Mouse (Mus musculus): ENCODE data around the gene Slc16a13. TPM values are rescaled to one million over a fixed set of nuclear protein-coding genes. Genes with fewer than 3 reads are reported as not detected.
A peak's percentile ranks its signal among the peaks of the same experiment; 100 is the strongest.

The Slc16a13 gene
- polyA plus RNA-seq, 1 experiment from 2014 or later = 1.9 TPM

GRCm38 (mm10) chr11:70214856-70215209 is 6.0 kb downstream of the Slc16a13 start:
- peak overlapping the region; percentile 32; the same call in 1 of the 2 replicates for H3K4me3 ChIP-seq (ENCODE audit: low read depth, low read length)
- H3K27me3 ChIP-seq (ENCODE audit: insufficient read depth, low read length) = peaks cover 35% of the 10 kb centered on the region
- no peaks in the 10 kb centered on the region for H3K36me3 ChIP-seq (replicated peaks; ENCODE audit: insufficient read depth, low read length)
- H3K4me1 ChIP-seq (ENCODE audit: insufficient read depth) = peaks cover 13% of the 10 kb centered on the region
- no peak for TF ChIP-seq EP300 (IDR thresholded peaks at IDR 0.05; ENCODE audit: low read depth)
- TF ChIP-seq CTCF (IDR thresholded peaks at IDR 0.05; ENCODE audit: low read depth) = no peak
- peak overlapping the region; percentile 64 for H3K4me2 ChIP-seq (ENCODE audit: low read depth, low read length)
- no peaks in the 10 kb centered on the region for H3K9me3 ChIP-seq (ENCODE audit: low read length)
- 14% methylated on average over 18 of the region's 18 CpGs for whole genome bisulfite sequencing (ENCODE audit: insufficient replicate concordance)
- no peak overlapping the region for H3K9ac ChIP-seq (replicated peaks)
- no peak overlapping the region for H3K27ac ChIP-seq (ENCODE audit: low read depth)
- ATAC-seq (no peak), DNase-seq (no peak)

GRCm38 (mm10) chr11:70214191-70214855 is 6.5 kb downstream of the Slc16a13 start:
- Histone ChIP-seq H3K9ac (replicated peaks) (peak overlapping the region; percentile 34; the same call in 1 of the 2 replicates), H3K36me3 (replicated peaks; ENCODE audit: insufficient read depth, low read length) (no peaks in the 10 kb centered on the region), H3K4me3 (ENCODE audit: low read depth, low read length) (peak overlapping the region; percentile 32), H3K27ac (ENCODE audit: low read depth) (no peak overlapping the region), H3K4me1 (ENCODE audit: insufficient read depth) (peaks cover 13% of the 10 kb centered on the region), H3K27me3 (ENCODE audit: insufficient read depth, low read length) (peaks cover 35% of the 10 kb centered on the region), H3K4me2 (ENCODE audit: low read depth, low read length) (peak overlapping the region; percentile 64), H3K9me3 (ENCODE audit: low read length) (no peaks in the 10 kb centered on the region)
- ATAC-seq (peak; percentile 40), DNase-seq (no peak)
- TF ChIP-seq EP300 (IDR thresholded peaks at IDR 0.05; ENCODE audit: low read depth) (no peak), CTCF (IDR thresholded peaks at IDR 0.05; ENCODE audit: low read depth) (no peak)
- WGBS (ENCODE audit: insufficient replicate concordance) = 2% methylated on average over 42 of the region's 46 CpGs

GRCm38 (mm10) chr11:70213736-70214135 is 7.1 kb downstream of the Slc16a13 start:
- ATAC-seq (peak; percentile 26; the same call in 1 of the 2 replicates), DNase-seq (no peak)
- Histone ChIP-seq H3K27me3 (ENCODE audit: insufficient read depth, low read length) (peaks cover 35% of the 10 kb centered on the region), H3K9ac (replicated peaks) (no peak overlapping the region), H3K27ac (ENCODE audit: low read depth) (no peak overlapping the region), H3K36me3 (replicated peaks; ENCODE audit: insufficient read depth, low read length) (no peaks in the 10 kb centered on the region), H3K4me3 (ENCODE audit: low read depth, low read length) (peak overlapping the region; percentile 32), H3K9me3 (ENCODE audit: low read length) (no peaks in the 10 kb centered on the region), H3K4me2 (ENCODE audit: low read depth, low read length) (peak overlapping the region; percentile 64), H3K4me1 (ENCODE audit: insufficient read depth) (peaks cover 13% of the 10 kb centered on the region)
- TF ChIP-seq EP300 (IDR thresholded peaks at IDR 0.05; ENCODE audit: low read depth) (no peak), CTCF (IDR thresholded peaks at IDR 0.05; ENCODE audit: low read depth) (no peak)
- 9% methylated on average over 26 of the region's 26 CpGs for WGBS (ENCODE audit: insufficient replicate concordance)

GRCm38 (mm10) chr11:70212896-70213295 is 8.0 kb downstream of the Slc16a13 start:
- TF ChIP-seq CTCF (IDR thresholded peaks at IDR 0.05; ENCODE audit: low read depth) (peak; percentile 78), EP300 (IDR thresholded peaks at IDR 0.05; ENCODE audit: low read depth) (no peak)
- Histone ChIP-seq H3K9me3 (ENCODE audit: low read length) (no peaks in the 10 kb centered on the region), H3K36me3 (replicated peaks; ENCODE audit: insufficient read depth, low read length) (no peaks in the 10 kb centered on the region), H3K27ac (ENCODE audit: low read depth) (no peak overlapping the region), H3K4me3 (ENCODE audit: low read depth, low read length) (no peak overlapping the region), H3K27me3 (ENCODE audit: insufficient read depth, low read length) (peaks cover 35% of the 10 kb centered on the region), H3K4me2 (ENCODE audit: low read depth, low read length) (peak overlapping the region; percentile 64; the same call in 1 of the 2 replicates), H3K4me1 (ENCODE audit: insufficient read depth) (peaks cover 16% of the 10 kb centered on the region), H3K9ac (replicated peaks) (no peak overlapping the region)
- 5% methylated on average over 9 of the region's 9 CpGs for WGBS (ENCODE audit: insufficient replicate concordance)
- peak; percentile 74 for DNase-seq
- peak; percentile 24; the same call in 1 of the 2 replicates for ATAC-seq

GRCm38 (mm10) chr11:70212423-70212822 is 8.4 kb downstream of the Slc16a13 start, which contains the start of gene Slc16a11:
Slc16a11 (plus strand) TSS chr11:70212752.
- Histone ChIP-seq H3K27me3 (ENCODE audit: insufficient read depth, low read length) (peaks cover 35% of the 10 kb centered on the region), H3K9me3 (ENCODE audit: low read length) (no peaks in the 10 kb centered on the region), H3K4me1 (ENCODE audit: insufficient read depth) (peaks cover 16% of the 10 kb centered on the region), H3K27ac (ENCODE audit: low read depth) (no peak within 1 kb of the TSS), H3K4me2 (ENCODE audit: low read depth, low read length) (peak within 1 kb of the TSS; percentile 64), H3K9ac (replicated peaks) (no peak within 1 kb of the TSS), H3K36me3 (replicated peaks; ENCODE audit: insufficient read depth, low read length) (no peaks in the 10 kb centered on the region), H3K4me3 (ENCODE audit: low read depth, low read length) (peak within 1 kb of the TSS; percentile 32; the same call in 1 of the 2 replicates)
- ATAC-seq (no peak), DNase-seq (no peak)
- TF ChIP-seq CTCF (IDR thresholded peaks at IDR 0.05; ENCODE audit: low read depth) = no peak
- TF ChIP-seq EP300 (IDR thresholded peaks at IDR 0.05; ENCODE audit: low read depth) = no peak
- WGBS (ENCODE audit: insufficient replicate concordance) = 70% methylated on average over 6 of the region's 6 CpGs

GRCm38 (mm10) chr11:70211972-70212371 is 8.9 kb downstream of the Slc16a13 start:
- no peak overlapping the region for H3K27ac ChIP-seq (ENCODE audit: low read depth)
- H3K4me2 ChIP-seq (ENCODE audit: low read depth, low read length) = no peak overlapping the region
- DNase-seq (no peak), ATAC-seq (no peak)
- H3K4me1 ChIP-seq (ENCODE audit: insufficient read depth) = peaks cover 16% of the 10 kb centered on the region
- H3K9me3 ChIP-seq (ENCODE audit: low read length) = no peaks in the 10 kb centered on the region
- peaks cover 35% of the 10 kb centered on the region for H3K27me3 ChIP-seq (ENCODE audit: insufficient read depth, low read length)
- H3K9ac ChIP-seq (replicated peaks) = no peak overlapping the region
- no peaks in the 10 kb centered on the region for H3K36me3 ChIP-seq (replicated peaks; ENCODE audit: insufficient read depth, low read length)
- TF ChIP-seq CTCF (IDR thresholded peaks at IDR 0.05; ENCODE audit: low read depth) (no peak), EP300 (IDR thresholded peaks at IDR 0.05; ENCODE audit: low read depth) (no peak)
- WGBS (ENCODE audit: insufficient replicate concordance) = 85% methylated on average over 6 of the region's 6 CpGs
- H3K4me3 ChIP-seq (ENCODE audit: low read depth, low read length) = no peak overlapping the region

Data from liver, postnatal 0 days (tissue).